ENCODE assay signal across 11 mouse cellular contexts in the genomic region with DNA sequence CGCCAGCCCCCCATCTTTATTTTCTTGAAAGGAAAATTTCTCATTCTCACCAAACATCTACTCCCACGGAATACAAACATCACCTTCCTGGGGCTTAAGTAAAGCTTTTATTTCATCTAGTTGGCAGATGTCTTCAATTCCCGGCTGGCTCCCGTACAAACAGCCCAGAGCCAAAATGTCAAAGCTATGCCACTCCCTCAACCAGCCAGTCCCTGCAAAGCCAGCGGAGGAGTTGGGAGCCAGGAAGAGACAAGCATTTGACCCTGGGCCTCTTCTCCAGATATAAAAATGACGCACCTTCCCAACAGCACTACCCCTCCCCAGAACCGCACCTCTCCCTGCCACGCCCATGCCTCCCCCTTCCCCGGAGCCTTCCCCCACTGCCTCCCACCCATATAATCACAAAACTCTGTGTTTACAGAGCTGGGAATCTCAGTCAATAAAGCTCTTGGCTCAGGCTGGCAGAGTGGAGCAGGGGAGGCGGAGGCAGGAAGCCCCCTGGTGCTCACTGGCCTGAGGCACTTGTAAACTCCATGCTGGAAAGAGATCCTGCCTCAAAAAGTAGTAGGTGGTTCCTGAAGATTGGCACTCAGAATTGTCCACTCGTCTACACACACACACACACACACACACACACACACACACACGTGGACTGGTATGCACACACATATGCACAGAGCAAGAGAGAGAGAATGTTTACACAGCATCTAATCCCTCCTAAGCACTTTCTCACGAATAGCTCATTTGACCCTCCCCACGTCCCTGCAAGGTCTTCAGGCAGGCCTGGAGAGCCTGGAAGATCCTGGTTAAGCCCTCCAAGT.
A peak's percentile ranks its signal among the peaks of the same experiment; 100 is the strongest.
DNase-seq lines count a peak whose midpoint lies in the region; ATAC-seq and TF ChIP-seq lines count a peak whose summit lies in the region.
"Had no signal": no experiment of that assay in that cellular context is flagged by ENCODE, and none has a peak within 500 bp of the region (broad histone marks: within the 10 kb centered on the region; RNA-seq: fewer than 3 reads in every experiment).

No protein-coding gene starts in this region.

- TF ChIP-seq CTCF in hindbrain, postnatal 0 days (IDR thresholded peaks at IDR 0.05; ENCODE audit: low read depth), result no peak

- WGBS in hindbrain, postnatal 0 days, result 56% methylated on average over 14 of the region's 14 CpGs
- WGBS in hindbrain, embryonic 14.5 days, result 73% methylated on average over 14 of the region's 14 CpGs
- WGBS in limb, embryonic 15.5 days, result 39% methylated on average over 14 of the region's 14 CpGs

- no peaks in the 10 kb centered on the region for H3K36me3 ChIP-seq in hindbrain, postnatal 0 days (ENCODE audit: insufficient read depth, low read length)
- no peaks in the 10 kb centered on the region for H3K36me3 ChIP-seq in hindbrain, embryonic 14.5 days (replicated peaks; ENCODE audit: control insufficient read depth, insufficient read depth)
- H3K36me3 ChIP-seq in limb, embryonic 15.5 days, result no peaks in the 10 kb centered on the region
- H3K36me3 ChIP-seq: G1E; neural tube, embryonic 12.5 days had no signal

- H3K4me3 ChIP-seq in hindbrain, postnatal 0 days (ENCODE audit: low read length), result no peak overlapping the region
- H3K4me3 ChIP-seq in hindbrain, embryonic 14.5 days (replicated peaks; ENCODE audit: low read length), result no peak overlapping the region
- no peak overlapping the region for H3K4me3 ChIP-seq in limb, embryonic 15.5 days
- H3K4me3 ChIP-seq: neural tube, embryonic 12.5 days had no signal

- no peaks in the 10 kb centered on the region for H3K4me1 ChIP-seq in hindbrain, postnatal 0 days (ENCODE audit: insufficient read depth, low read length)
- no peaks in the 10 kb centered on the region for H3K4me1 ChIP-seq in hindbrain, embryonic 14.5 days (replicated peaks; ENCODE audit: control insufficient read depth, insufficient read depth, low read length)
- peaks cover 15% of the 10 kb centered on the region for H3K4me1 ChIP-seq in limb, embryonic 15.5 days
- H3K4me1 ChIP-seq: neural tube, embryonic 12.5 days had no signal

- H3K9me3 ChIP-seq in hindbrain, postnatal 0 days (ENCODE audit: low read length), result no peaks in the 10 kb centered on the region
- H3K9me3 ChIP-seq in hindbrain, embryonic 14.5 days (ENCODE audit: control insufficient read depth, low read length), result no peaks in the 10 kb centered on the region
- H3K9me3 ChIP-seq in limb, embryonic 15.5 days, result no peaks in the 10 kb centered on the region
- H3K9me3 ChIP-seq: neural tube, embryonic 12.5 days had no signal

- no peak overlapping the region for H3K27ac ChIP-seq in hindbrain, postnatal 0 days
- no peak overlapping the region for H3K27ac ChIP-seq in hindbrain, embryonic 14.5 days
- H3K27ac ChIP-seq in limb, embryonic 15.5 days, result peak overlapping the region; percentile 44; the same call in 1 of the 2 replicates
- H3K27ac ChIP-seq: macrophage; neural tube, embryonic 12.5 days had no signal

- no peak for ATAC-seq in hindbrain, postnatal 0 days
- ATAC-seq in hindbrain, embryonic 14.5 days (ENCODE audit: low FRiP score), result no peak
- 0 out of 2 replicates have a peak, but pooled peaks have one; percentile 25 for ATAC-seq in limb, embryonic 15.5 days (ENCODE audit: insufficient number of reproducible peaks, low FRiP score, low TSS enrichment, low read depth)
- no peak for ATAC-seq in megakaryocyte progenitor cell, adult 5-6 weeks (replicated peaks; ENCODE audit: poor library complexity)

- H3K4me2 ChIP-seq in hindbrain, postnatal 0 days (ENCODE audit: low read depth, low read length), result no peak overlapping the region
- no peak overlapping the region for H3K4me2 ChIP-seq in hindbrain, embryonic 14.5 days (replicated peaks)
- no peak overlapping the region for H3K4me2 ChIP-seq in limb, embryonic 15.5 days
- H3K4me2 ChIP-seq: neural tube, embryonic 12.5 days had no signal

- H3K9ac ChIP-seq in hindbrain, postnatal 0 days (replicated peaks; ENCODE audit: low read length), result no peak overlapping the region
- H3K9ac ChIP-seq in hindbrain, embryonic 14.5 days, result no peak overlapping the region
- H3K9ac ChIP-seq in limb, embryonic 15.5 days, result no peak overlapping the region
- H3K9ac ChIP-seq: neural tube, embryonic 12.5 days had no signal

- H3K27me3 ChIP-seq in hindbrain, postnatal 0 days (ENCODE audit: insufficient read depth, low read length), result no peaks in the 10 kb centered on the region
- no peaks in the 10 kb centered on the region for H3K27me3 ChIP-seq in hindbrain, embryonic 14.5 days (ENCODE audit: control insufficient read depth, insufficient read depth, low read length)
- H3K27me3 ChIP-seq in limb, embryonic 15.5 days, result no peaks in the 10 kb centered on the region
- H3K27me3 ChIP-seq: neural tube, embryonic 12.5 days had no signal

- peak; percentile 44 for DNase-seq in hindbrain, postnatal 0 days (ENCODE audit: low spot score)
- no peak for DNase-seq in hindbrain, embryonic 14.5 days (ENCODE audit: low spot score)
- DNase-seq in ZHBTc4 (ENCODE audit: low read depth, low spot score), result peak; percentile 35
- peak; percentile 74 for DNase-seq in adrenal gland, postnatal 14 days
- no peak for DNase-seq in kidney, adult 18-20 months
- no peak for DNase-seq in cerebellum, postnatal 36 days

Comparison
In these comparisons a context has a peak if more than half of its experiments do, and no peak if none do; other contexts are left out.
1. DNase-seq: peak in hindbrain, postnatal 0 days (single experiment), ZHBTc4 (single experiment) and adrenal gland, postnatal 14 days (single experiment); none in hindbrain, embryonic 14.5 days (single experiment), kidney, adult 18-20 months (single experiment) and cerebellum, postnatal 36 days (0 of 2).